In genomic region chr14:118792957-118793356, GRCm38 (mm10) we compare ENCODE assay signal across 11 mouse cellular contexts.
"Had no signal": no experiment of that assay in that cellular context is flagged by ENCODE, and none has a peak within 500 bp of the region (broad histone marks: within the 10 kb centered on the region; RNA-seq: fewer than 3 reads in every experiment).

No protein-coding gene starts in this region.

- ATAC-seq: midbrain, embryonic 15.5 days had no signal

- H3K4me2 ChIP-seq: limb, embryonic 13.5 days; lung, embryonic 14.5 days; midbrain, embryonic 15.5 days; neural tube, embryonic 13.5 days had no signal

- H3K4me1 ChIP-seq: midbrain, embryonic 10.5 days; midbrain, embryonic 15.5 days had no signal

- H3K9ac ChIP-seq: limb, embryonic 13.5 days; liver, embryonic 14.5 days; lung, embryonic 14.5 days; midbrain, embryonic 15.5 days; neural tube, embryonic 13.5 days had no signal

- H3K36me3 ChIP-seq: limb, embryonic 13.5 days; midbrain, embryonic 10.5 days; midbrain, embryonic 15.5 days; neural tube, embryonic 13.5 days had no signal

- DNase-seq: left cerebral cortex, postnatal 4 days; lung, embryonic 14.5 days; lung, postnatal 10 days; lung, postnatal 4 days; right cerebral cortex, adult 18-20 months; right cerebral cortex, postnatal 25 days had no signal

- H3K27me3 ChIP-seq: limb, embryonic 13.5 days; midbrain, embryonic 15.5 days; neural tube, embryonic 13.5 days had no signal

- H3K9me3 ChIP-seq: limb, embryonic 13.5 days; midbrain, embryonic 10.5 days; midbrain, embryonic 15.5 days; neural tube, embryonic 13.5 days had no signal

- H3K27ac ChIP-seq: limb, embryonic 13.5 days; liver, embryonic 14.5 days; midbrain, embryonic 10.5 days; midbrain, embryonic 15.5 days; neural tube, embryonic 13.5 days had no signal

- H3K4me3 ChIP-seq: limb, embryonic 13.5 days; midbrain, embryonic 10.5 days; midbrain, embryonic 15.5 days; neural tube, embryonic 13.5 days had no signal
